Mouse (Mus musculus): ENCODE results near the gene Smox. TPM values are rescaled to one million over a fixed set of nuclear protein-coding genes. Genes with fewer than 3 reads are reported as not detected.

Gene Smox
- 33.5 and 35.1 TPM in 2 replicates for polyA plus RNA-seq (2021; fragmentation: Nextera tagmentation)
- long read RNA-seq, experiment 1, transcript Smox-207 (8 exons, 2,170 nt), result minor isoform, 9 of 131 reads
- long read RNA-seq, experiment 1, transcript Smox-203 (8 exons, 1,617 nt), result minor isoform, 5 of 131 reads
- long read RNA-seq, experiment 1, transcript Smox-202 (6 exons, 1,320 nt), result minor isoform, 18 of 131 reads
- long read RNA-seq, experiment 1, transcript Smox-201 (7 exons, 2,270 nt), result major isoform, 69 of 131 reads
- long read RNA-seq, experiment 1, partial matches to known transcripts, result 6 of 131 reads
- long read RNA-seq, experiment 1, other reads (novel, unspliced or antisense), result 18 of 131 reads
- long read RNA-seq, experiment 2, transcript Smox-201 (7 exons, 2,270 nt), result major isoform, 7 of 21 reads
- long read RNA-seq, experiment 2, partial matches to known transcripts, result 2 of 21 reads
- long read RNA-seq, experiment 2, other reads (novel, unspliced or antisense), result 4 of 21 reads

DNA sequence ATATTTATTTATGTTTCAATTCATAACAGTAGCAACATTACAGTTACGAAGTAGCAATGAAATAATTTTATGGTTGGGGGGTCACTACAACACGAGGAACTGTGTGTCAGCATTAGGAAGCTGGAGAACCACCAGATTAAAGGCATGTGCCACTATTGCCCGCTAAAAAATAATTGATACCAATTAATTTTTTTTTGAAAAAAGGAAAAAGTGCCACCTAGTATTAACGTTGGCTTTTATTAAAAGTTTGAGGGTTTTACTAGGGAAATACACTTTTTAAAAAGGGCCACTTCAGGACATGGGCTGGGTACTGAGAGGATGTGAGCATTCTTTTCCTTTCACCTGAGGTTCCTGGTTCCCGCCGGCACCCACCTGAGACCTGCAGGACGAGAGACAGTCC lies at the start of gene Smox:
Gene Smox (plus strand): TSS at position 301 of the 400 bp plus-strand sequence.

DNA sequence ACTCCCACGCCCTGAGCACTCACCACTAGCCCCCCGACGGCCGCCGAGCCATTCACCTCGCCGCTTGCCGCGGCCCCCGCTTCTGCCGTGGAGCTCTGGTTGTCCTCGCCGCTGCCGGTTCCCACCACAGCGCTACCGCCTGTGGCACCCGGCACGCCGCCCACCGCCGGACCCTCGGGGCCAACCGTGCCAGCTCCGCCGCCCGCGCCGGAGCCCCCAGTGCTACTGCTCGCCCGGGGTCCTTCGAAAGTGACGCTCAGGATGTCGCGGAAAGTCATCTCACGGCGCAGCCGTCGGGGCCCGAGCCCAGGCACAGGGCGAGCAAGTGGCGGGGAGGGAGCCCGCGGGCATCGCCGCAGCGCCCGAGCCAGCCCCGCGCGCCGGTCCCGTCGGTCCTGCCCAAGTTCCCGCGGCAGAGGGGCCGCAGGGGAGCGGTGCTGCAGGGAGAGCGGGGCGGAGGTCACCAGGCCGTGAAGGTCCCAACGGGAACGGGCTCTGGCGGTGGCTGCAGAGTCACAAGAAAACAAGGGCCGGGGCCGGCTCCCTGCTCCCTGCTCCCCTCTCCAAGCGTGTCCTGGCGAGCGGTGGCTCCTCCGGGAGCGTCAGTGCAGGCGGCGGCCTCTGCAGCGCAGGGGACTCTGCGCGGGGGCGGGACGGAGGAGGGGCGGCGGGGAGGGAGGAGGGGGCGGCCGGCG lies 70.7 kb downstream of the Smox start, which contains the start of gene Adra1d:
Gene Adra1d (minus strand): TSS at position 393 of the 695 bp plus-strand sequence.

Other genes with a start within 250 kb of the Smox start
- gene Pank2, start 229.0 kb upstream of the Smox start, polyA plus RNA-seq (2021; fragmentation: Nextera tagmentation), result 6.8 and 61.9 TPM in 2 replicates
- gene Rnf24, start 138.6 kb upstream of the Smox start, polyA plus RNA-seq (2021; fragmentation: Nextera tagmentation), result 19.6 and 21.2 TPM in 2 replicates
- 2.7 and 19.6 TPM in 2 replicates for gene Adra1d, start 70.8 kb downstream of the Smox start, polyA plus RNA-seq (2021; fragmentation: Nextera tagmentation)